22 mouse cellular contexts compared by ENCODE assay signal in the genomic region with DNA sequence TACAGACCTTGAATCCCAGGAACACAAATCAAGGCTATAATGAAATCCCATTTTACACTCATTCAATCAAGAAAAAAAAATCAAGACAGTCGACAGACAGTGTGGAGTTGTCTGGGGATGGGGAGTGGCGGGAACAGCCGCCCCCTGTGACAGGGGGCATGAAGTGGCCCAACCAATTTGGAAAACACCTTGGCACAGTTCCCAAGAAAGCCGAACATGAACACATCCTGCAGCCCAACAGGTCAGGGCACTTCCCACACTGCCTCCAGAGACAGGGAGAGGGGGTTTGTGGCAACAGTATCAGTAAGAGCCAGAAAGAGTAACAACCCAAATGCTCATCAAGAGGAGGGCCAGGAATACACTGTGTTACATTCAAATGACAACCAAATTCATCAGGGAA.
"Had no signal": no experiment of that assay in that cellular context is flagged by ENCODE, and none has a peak within 500 bp of the region (broad histone marks: within the 10 kb centered on the region; RNA-seq: fewer than 3 reads in every experiment).

No protein-coding gene starts in this region.

- H3K4me2 ChIP-seq: limb, embryonic 13.5 days; liver, embryonic 12.5 days; liver, embryonic 15.5 days; midbrain, embryonic 12.5 days; midbrain, embryonic 15.5 days; neural tube, embryonic 12.5 days; stomach, embryonic 15.5 days had no signal

- H3K4me3 ChIP-seq: limb, embryonic 10.5 days; limb, embryonic 13.5 days; liver, embryonic 12.5 days; liver, embryonic 15.5 days; midbrain, embryonic 12.5 days; midbrain, embryonic 15.5 days; neural tube, embryonic 12.5 days; stomach, embryonic 15.5 days had no signal

- ATAC-seq: intestine, embryonic 16.5 days; liver, embryonic 12.5 days; midbrain, embryonic 15.5 days had no signal

- DNase-seq: kidney, adult 18-20 months; kidney, adult 9 months; kidney, postnatal 14 days; kidney, postnatal 4 days; layer of hippocampus, postnatal 36 days; liver; lung, adult 18-20 months; lung, postnatal 14 days; retina, postnatal 1 day; right cerebral cortex, postnatal 25 days; spleen, adult 18-20 months; thymus, postnatal 36 days had no signal

- H3K36me3 ChIP-seq: limb, embryonic 10.5 days; limb, embryonic 13.5 days; liver, embryonic 12.5 days; liver, embryonic 15.5 days; midbrain, embryonic 12.5 days; midbrain, embryonic 15.5 days; neural tube, embryonic 12.5 days; stomach, embryonic 15.5 days had no signal

- H3K27ac ChIP-seq: limb, embryonic 10.5 days; limb, embryonic 13.5 days; liver, embryonic 12.5 days; liver, embryonic 15.5 days; macrophage; midbrain, embryonic 12.5 days; midbrain, embryonic 15.5 days; neural tube, embryonic 12.5 days; stomach, embryonic 15.5 days had no signal

- H3K27me3 ChIP-seq: midbrain, embryonic 15.5 days had no signal

- H3K9me3 ChIP-seq: limb, embryonic 10.5 days; limb, embryonic 13.5 days; liver, embryonic 12.5 days; liver, embryonic 15.5 days; midbrain, embryonic 12.5 days; midbrain, embryonic 15.5 days; neural tube, embryonic 12.5 days; stomach, embryonic 15.5 days had no signal

- H3K9ac ChIP-seq: limb, embryonic 13.5 days; liver, embryonic 12.5 days; liver, embryonic 15.5 days; midbrain, embryonic 12.5 days; midbrain, embryonic 15.5 days; neural tube, embryonic 12.5 days; stomach, embryonic 15.5 days had no signal
